Mouse (Mus musculus) bone marrow, adult 2 months (tissue): ENCODE measurements around the gene Slc38a3.

Experiments
- CTCF ChIP-seq: fragments of 200-500 bp; IDR thresholded peaks from 2 replicates; pipeline ENCODE4 v1.5.1; 2011; ENCODE audit warnings: low read length, control low read depth; ENCODE audit not compliant: control insufficient read depth, insufficient read depth
- POLR2A ChIP-seq: fragments of 200-500 bp; IDR thresholded peaks from 2 replicates; pipeline ENCODE4 v1.6.1; 2011; ENCODE audit warnings: low read depth, mild to moderate bottlenecking, control low read depth, low read length, borderline replicate concordance; ENCODE audit not compliant: control insufficient read depth

- TF ChIP-seq POLR2A, result no peak
- TF ChIP-seq CTCF, result no peak
These were observed 46.3 kb upstream of the Slc38a3 start for GRCm38 (mm10) chr9:107715632-107716031.
